Mouse (Mus musculus): ENCODE measurements around the gene Gm10718. TPM values are rescaled to one million over a fixed set of nuclear protein-coding genes. Genes with fewer than 3 reads are reported as not detected.
"Not testable (repeated sequence)": the region's sequence is repeated elsewhere in the genome, so short reads cannot be mapped to it uniquely, and the experiment has no call there.

Gm10718 gene
- total RNA-seq, 2 experiments from 2014 or later: 1.1 to 1.2 TPM

GRCm38 (mm10) chr9:3024912-3025467 lies 1.6 kb downstream of the Gm10718 start, which contains the start of gene Gm10717:
Gm10717 (plus strand) TSS chr9:3025417.
- DNase-seq (ENCODE audit: low spot score in 2 of 2): peak; percentile 23 to 40

- peak; percentile 56 to 76 for DNase-seq (ENCODE audit: low spot score in 2 of 2)
Observed at GRCm38 (mm10) chr9:3025653-3026052, 2.3 kb downstream of the Gm10718 start.

GRCm38 (mm10) chr9:3026136-3026535 lies 2.8 kb downstream of the Gm10718 start:
- not testable (repeated sequence) for DNase-seq (ENCODE audit: low spot score in 2 of 2)

- not testable (repeated sequence) for DNase-seq (ENCODE audit: low spot score in 2 of 2)
Observed at GRCm38 (mm10) chr9:3026741-3027140, 3.4 kb downstream of the Gm10718 start.

- not testable (repeated sequence) for DNase-seq (ENCODE audit: low spot score in 2 of 2)
Observed at GRCm38 (mm10) chr9:3027200-3027599, 3.9 kb downstream of the Gm10718 start.

- DNase-seq (ENCODE audit: low spot score in 2 of 2): peak in 1 of 2 experiments; percentile 12
Observed at GRCm38 (mm10) chr9:3029276-3030000, 6.1 kb downstream of the Gm10718 start.

- not testable (repeated sequence) for DNase-seq (ENCODE audit: low spot score in 2 of 2)
Observed at GRCm38 (mm10) chr9:3030677-3031318, 7.5 kb downstream of the Gm10718 start.

GRCm38 (mm10) chr9:3034299-3034698 lies 11.0 kb downstream of the Gm10718 start, which contains the start of gene Gm17535:
Gm17535 (plus strand) TSS chr9:3034599.
- DNase-seq (ENCODE audit: low spot score in 2 of 2): not testable (repeated sequence)

GRCm38 (mm10) chr9:3036577-3036976 lies 13.2 kb downstream of the Gm10718 start, which contains the start of gene Gm10715:
Gm10715 (plus strand) TSS chr9:3036877.
- not testable (repeated sequence) for DNase-seq (ENCODE audit: low spot score in 2 of 2)

- DNase-seq (ENCODE audit: low spot score in 2 of 2): not testable (repeated sequence)
Observed at GRCm38 (mm10) chr9:3038161-3038560, 14.8 kb downstream of the Gm10718 start.

Small RNA genes within 50 kb of the gene (microRNA-seq; reads per million reads assigned to microRNA genes)
- 0 reads per million in 2 experiments for gene Mir101c (ENCODE audit: borderline number of aligned reads in 2 of 2)

Other genes with a start within 250 kb of the Gm10718 start
- not detected for gene Gm10722, start 22.6 kb upstream of the Gm10718 start, total RNA-seq (2021)
- not detected for gene Gm11168, start 20.2 kb upstream of the Gm10718 start, total RNA-seq (2021)
- under 1 TPM in 1 of 2 experiments, not detected in 1; 0.74 TPM for gene Gm10721, start 10.4 kb upstream of the Gm10718 start, total RNA-seq (2021)
- gene Gm10720, start 7.9 kb upstream of the Gm10718 start, total RNA-seq (2021): not detected
- gene Gm10719, start 6.1 kb upstream of the Gm10718 start, total RNA-seq (2021): 1 to 10 TPM in 1 of 2 experiments, not detected in 1; 2.0 TPM
- gene Gm10717, start 1.9 kb downstream of the Gm10718 start, total RNA-seq (2021): 1 to 10 TPM in 1 of 2 experiments, not detected in 1; 1.2 TPM
- not detected for gene Gm17535, start 11.1 kb downstream of the Gm10718 start, total RNA-seq (2021)
- gene Gm10715, start 13.3 kb downstream of the Gm10718 start, total RNA-seq (2021): not detected